Mouse (Mus musculus) forebrain, postnatal 0 days (tissue): ENCODE measurements around the gene Camk1d. TPM values are rescaled to one million over a fixed set of nuclear protein-coding genes. Genes with fewer than 3 reads are reported as not detected.

Source experiments
- ATAC-seq: fragments of 200-750 bp; cut with Nextera tagmentation; 2 replicates; pipeline ENCODE4 v1.8.0; 2017; ENCODE audit warnings: mild to moderate bottlenecking, moderate library complexity
- DNase-seq: peaks from one replicate; pipeline ENCODE4 v3.0.0-alpha.2; 2015
- H3K27ac ChIP-seq: fragments of 300-500 bp; sonication (generic); 2 replicates; pipeline ENCODE4 v1.5.1; 2014; ENCODE audit warnings: low read depth, mild to moderate bottlenecking, antibody characterized with exemption, low read length, moderate library complexity, mixed read lengths
- H3K27me3 ChIP-seq: fragments of 300-500 bp; sonication (generic); 2 replicates; pipeline ENCODE4 v1.6.1; 2014; ENCODE audit warnings: mild to moderate bottlenecking, low read length, mixed read lengths; ENCODE audit not compliant: insufficient read depth
- H3K36me3 ChIP-seq: fragments of 300-500 bp; sonication (generic); 2 replicates; pipeline ENCODE4 v1.6.1; 2014; ENCODE audit warnings: mild to moderate bottlenecking, moderate library complexity; ENCODE audit not compliant: insufficient read depth
- H3K4me1 ChIP-seq: fragments of 300-500 bp; sonication (generic); 2 replicates; pipeline ENCODE4 v1.6.1; 2014; ENCODE audit warnings: antibody characterized with exemption; ENCODE audit not compliant: insufficient read depth
- H3K4me2 ChIP-seq: fragments of 300-500 bp; sonication (generic); 2 replicates; pipeline ENCODE4 v1.6.1; 2014; ENCODE audit warnings: low read depth, mild to moderate bottlenecking, moderate library complexity
- H3K4me3 ChIP-seq: fragments of 300-500 bp; sonication (generic); 2 replicates; pipeline ENCODE4 v1.5.1; 2014; ENCODE audit warnings: low read depth, low read length, mixed read lengths
- H3K9ac ChIP-seq: fragments of 300-500 bp; sonication (generic); 2 replicates; pipeline ENCODE4 v1.6.1; 2014; ENCODE audit warnings: mild to moderate bottlenecking
- H3K9me3 ChIP-seq: fragments of 300-500 bp; sonication (generic); 2 replicates; pipeline ENCODE4 v1.6.1; 2016; ENCODE audit warnings: low read length
- CTCF ChIP-seq: sonication (generic); IDR thresholded peaks from 2 replicates; pipeline ENCODE4 v1.5.1; 2016; ENCODE audit warnings: antibody characterized with exemption, control low read depth, low read depth
- whole genome bisulfite sequencing: fragments of 180-500 bp; shearing (Covaris S2); extraction: QIAGEN DNeasy Blood & Tissue Kit; methylation state at CpG from one replicate; pipeline ENCODE4 v1.1.7; 2014; 5-methylcytosine and 5-hydroxymethylcytosine counted together
- polyA plus RNA-seq: library from polyadenylated mRNA; unstranded; fragments of >200 nt; fragmentation: Nextera tagmentation; extraction: Ambion mirVana; gene quantifications from 2 replicates; pipeline ENCODE4 v1.2.1, GENCODE M21; 2015
- total RNA-seq: library from RNA; depleted of rRNA; stranded (reverse); fragments of >200 nt; gene quantifications from 2 replicates; pipeline ENCODE4 v1.2.3, GENCODE M21; 2014

The Camk1d gene
- total and polyA plus RNA-seq, 2 experiments from 2014 or later = 10.5 to 29.0 TPM

DNA sequence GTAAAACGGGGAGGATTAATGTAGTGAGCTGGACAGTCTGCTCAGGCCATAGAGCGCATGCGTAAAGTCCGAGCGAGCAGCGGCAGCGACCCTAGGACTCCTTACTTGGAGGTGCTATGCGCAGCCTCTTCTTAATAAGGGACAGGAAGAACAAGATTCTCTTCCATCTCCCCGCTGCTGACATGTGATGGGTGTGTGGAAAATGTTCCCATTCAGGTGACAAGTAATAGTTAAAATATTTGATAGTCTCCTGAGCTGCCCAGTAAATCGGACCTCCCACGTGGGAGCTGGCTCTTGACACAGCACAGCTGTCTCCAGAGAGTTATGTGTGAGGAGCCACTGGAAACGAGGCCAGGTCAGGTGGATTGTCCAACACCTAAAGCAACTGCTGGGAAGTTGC lies 32.2 kb upstream of the Camk1d start:
- no peak for ATAC-seq
- Histone ChIP-seq H3K4me3 (no peak overlapping the region), H3K9me3 (no peaks in the 10 kb centered on the region), H3K27ac (no peak overlapping the region), H3K27me3 (no peaks in the 10 kb centered on the region), H3K9ac (no peak overlapping the region), H3K4me1 (no peaks in the 10 kb centered on the region), H3K4me2 (no peak overlapping the region), H3K36me3 (no peaks in the 10 kb centered on the region)
- 84% methylated on average over 12 of the region's 12 CpGs for WGBS
- DNase-seq = no peak
- TF ChIP-seq CTCF = no peak

DNA sequence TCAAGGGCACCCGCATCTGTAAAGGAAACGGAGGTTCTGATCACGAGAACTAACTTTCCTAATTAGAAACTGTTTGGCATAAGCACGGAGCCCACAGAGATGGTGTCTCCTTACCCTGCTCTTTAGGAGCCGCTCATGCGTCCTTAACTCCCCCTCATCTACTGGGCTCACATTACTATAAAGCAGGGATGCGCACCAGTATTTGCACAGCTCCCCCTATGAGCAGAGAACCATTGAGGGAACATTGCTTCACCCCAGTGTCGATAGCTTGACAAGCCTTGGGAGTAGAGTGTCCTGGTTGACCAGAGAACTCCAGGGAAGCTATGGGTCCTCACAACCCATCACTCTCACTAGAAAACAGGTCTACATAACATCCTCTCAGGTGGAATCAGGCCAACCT lies 29.6 kb upstream of the Camk1d start:
- H3K27ac ChIP-seq = no peak overlapping the region
- H3K9ac ChIP-seq = no peak overlapping the region
- H3K4me2 ChIP-seq = no peak overlapping the region
- H3K4me1 ChIP-seq = no peaks in the 10 kb centered on the region
- ATAC-seq (no peak), DNase-seq (no peak)
- no peaks in the 10 kb centered on the region for H3K27me3 ChIP-seq
- H3K9me3 ChIP-seq = no peaks in the 10 kb centered on the region
- 64% methylated on average over 8 of the region's 8 CpGs for WGBS
- no peak for TF ChIP-seq CTCF
- H3K4me3 ChIP-seq = no peak overlapping the region
- H3K36me3 ChIP-seq = no peaks in the 10 kb centered on the region

DNA sequence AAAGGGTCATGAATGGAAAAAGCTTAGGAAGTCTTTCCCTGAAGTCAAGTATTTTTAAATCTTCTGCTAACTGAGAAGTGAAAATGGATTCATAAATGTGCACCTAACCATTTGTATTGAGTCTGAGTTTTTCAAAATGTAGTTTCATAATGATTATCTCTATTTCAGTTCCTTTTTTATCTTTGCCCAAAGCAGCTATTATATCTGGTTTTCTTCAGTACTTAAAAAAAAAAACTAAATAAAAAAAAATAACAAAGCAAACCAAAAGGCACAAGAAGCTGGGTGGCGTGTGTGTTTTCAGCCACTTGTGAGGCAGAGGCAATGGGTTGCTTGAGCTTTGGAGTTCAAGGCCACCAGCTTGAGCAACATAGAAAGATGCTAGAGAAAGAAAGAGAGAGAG lies 26.6 kb upstream of the Camk1d start:
- H3K36me3 ChIP-seq = no peaks in the 10 kb centered on the region
- DNase-seq (no peak), ATAC-seq (no peak)
- H3K4me1 ChIP-seq = no peaks in the 10 kb centered on the region
- no peak overlapping the region for H3K4me2 ChIP-seq
- no peak overlapping the region for H3K9ac ChIP-seq
- no peak overlapping the region for H3K27ac ChIP-seq
- H3K4me3 ChIP-seq = no peak overlapping the region
- H3K9me3 ChIP-seq = no peaks in the 10 kb centered on the region
- no peaks in the 10 kb centered on the region for H3K27me3 ChIP-seq
- WGBS = 87% methylated on average over 1 of the region's 1 CpGs
- TF ChIP-seq CTCF = no peak

DNA sequence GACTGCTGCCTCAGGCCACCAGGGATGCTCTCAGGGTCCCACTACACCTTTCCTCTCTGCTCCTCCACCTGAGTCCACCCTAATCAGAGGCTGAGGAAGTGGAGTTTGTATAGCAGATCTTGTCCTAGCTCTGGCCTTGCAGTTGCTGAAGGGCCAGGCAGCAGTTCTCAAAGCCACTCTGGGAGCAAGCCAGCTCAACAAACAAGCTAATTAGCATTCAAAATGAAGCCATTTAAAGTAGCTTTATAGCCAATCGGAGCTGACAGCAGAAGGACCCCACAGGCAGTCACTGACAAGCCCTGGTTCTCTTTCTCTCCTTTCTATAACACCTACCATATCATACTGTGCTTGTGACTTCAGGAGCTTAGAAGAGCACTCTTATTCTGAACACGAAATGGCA lies 21.6 kb upstream of the Camk1d start:
- no peak for TF ChIP-seq CTCF

DNA sequence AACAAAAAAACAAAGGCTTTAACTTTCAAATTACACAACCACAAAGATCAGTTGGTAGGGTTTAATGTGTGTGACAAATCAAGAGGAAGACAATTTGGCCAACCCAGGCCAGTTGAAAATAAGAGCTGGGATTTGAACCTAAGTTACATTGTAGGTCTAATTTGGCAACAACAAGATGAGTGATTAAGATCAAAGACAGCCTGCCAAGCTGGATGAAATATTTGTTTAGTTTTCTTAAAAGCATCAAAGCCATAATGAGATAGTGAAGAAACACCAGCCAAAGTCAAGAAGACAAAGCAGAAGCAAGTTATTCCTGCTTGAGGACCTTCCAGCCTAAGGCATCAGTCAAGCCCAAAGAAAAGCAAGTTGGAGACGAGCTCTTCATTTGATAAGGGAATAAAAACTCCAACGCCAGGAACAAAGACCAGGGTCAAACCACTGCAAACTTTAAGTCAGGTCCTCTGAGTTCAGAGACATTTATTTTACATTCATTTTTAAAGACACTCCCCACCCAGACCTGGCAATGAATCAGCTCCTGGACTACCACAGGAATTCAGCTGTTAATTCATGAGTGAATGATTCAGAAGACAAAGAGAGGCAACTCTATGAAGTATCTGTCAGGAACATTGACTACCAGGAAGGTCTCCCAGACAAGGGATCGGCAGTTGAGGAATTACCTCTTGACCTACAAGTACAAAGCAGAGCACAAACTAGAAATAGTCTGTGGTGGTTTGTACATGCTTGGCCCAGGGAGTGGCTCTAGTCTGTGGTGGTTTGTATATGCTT lies 19.2 kb upstream of the Camk1d start:
- Histone ChIP-seq H3K4me2 (no peak overlapping the region), H3K9ac (no peak overlapping the region), H3K36me3 (no peaks in the 10 kb centered on the region), H3K27ac (no peak overlapping the region), H3K4me1 (peaks cover 2% of the 10 kb centered on the region; the same call in 1 of the 2 replicates), H3K27me3 (no peaks in the 10 kb centered on the region), H3K9me3 (no peaks in the 10 kb centered on the region), H3K4me3 (no peak overlapping the region)
- DNase-seq (no peak), ATAC-seq (no peak)
- 74% methylated on average over 3 of the region's 3 CpGs for WGBS
- TF ChIP-seq CTCF = no peak

More for the DNA sequence above, 21.6 kb upstream of the Camk1d start:
- H3K9me3 ChIP-seq = no peaks in the 10 kb centered on the region
- no peak overlapping the region for H3K9ac ChIP-seq
- 9% methylated on average over 2 of the region's 2 CpGs for WGBS
- H3K4me1 ChIP-seq = no peaks in the 10 kb centered on the region
- no peaks in the 10 kb centered on the region for H3K36me3 ChIP-seq
- no peak for ATAC-seq
- H3K4me2 ChIP-seq = no peak overlapping the region
- H3K27ac ChIP-seq = no peak overlapping the region
- H3K4me3 ChIP-seq = no peak overlapping the region
- no peaks in the 10 kb centered on the region for H3K27me3 ChIP-seq
- DNase-seq = no peak

DNA sequence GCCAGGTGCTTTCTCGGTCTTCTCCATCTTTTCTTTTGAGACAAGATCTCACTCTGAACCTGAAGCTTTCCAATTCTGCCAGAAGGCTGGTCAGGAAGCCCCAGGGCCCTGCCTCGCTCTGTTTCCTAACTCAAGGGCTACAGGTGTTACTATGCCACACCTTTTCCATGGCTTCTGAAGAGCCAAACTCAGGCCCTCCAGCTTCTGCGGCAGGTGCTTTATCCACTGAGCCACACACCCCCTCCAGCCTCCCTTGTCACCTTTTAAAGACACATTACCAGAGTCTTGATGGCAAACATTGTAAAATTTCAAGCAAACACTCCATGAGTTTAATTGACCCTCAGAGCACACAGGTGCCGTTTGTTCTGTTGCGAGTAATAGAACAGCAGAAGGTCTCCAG lies 17.7 kb upstream of the Camk1d start:
- WGBS = 88% methylated on average over 5 of the region's 5 CpGs
- Histone ChIP-seq H3K27me3 (no peaks in the 10 kb centered on the region), H3K9me3 (no peaks in the 10 kb centered on the region), H3K4me3 (no peak overlapping the region), H3K27ac (no peak overlapping the region), H3K9ac (no peak overlapping the region), H3K4me2 (no peak overlapping the region), H3K4me1 (peaks cover 2% of the 10 kb centered on the region; the same call in 1 of the 2 replicates), H3K36me3 (no peaks in the 10 kb centered on the region)
- no peak for TF ChIP-seq CTCF
- ATAC-seq (no peak), DNase-seq (no peak)

DNA sequence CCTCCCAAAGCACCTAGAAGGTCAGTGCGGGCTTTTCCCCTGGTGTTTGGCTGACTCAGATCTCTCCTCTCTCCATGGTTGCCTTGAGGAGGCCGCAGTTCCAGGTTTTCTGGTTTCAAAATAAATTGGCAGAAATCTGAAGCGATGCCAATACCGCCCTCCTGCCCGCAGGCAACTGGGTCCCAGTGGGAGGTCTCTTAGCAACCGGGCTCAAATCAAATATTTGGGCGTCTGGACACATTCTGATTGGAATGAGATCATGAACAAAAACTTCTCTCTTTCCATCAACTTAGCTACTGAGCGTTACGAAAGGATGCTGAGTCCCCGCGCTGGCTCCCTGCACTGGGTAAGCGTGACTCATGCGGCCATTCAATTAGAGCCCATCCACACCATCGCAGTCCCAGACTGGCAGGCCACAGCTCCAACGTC lies 16.1 kb upstream of the Camk1d start:
- H3K4me1 ChIP-seq = peaks cover 5% of the 10 kb centered on the region
- H3K4me3 ChIP-seq = no peak overlapping the region
- H3K9me3 ChIP-seq = no peaks in the 10 kb centered on the region
- no peaks in the 10 kb centered on the region for H3K36me3 ChIP-seq
- no peak overlapping the region for H3K9ac ChIP-seq
- WGBS = 19% methylated on average over 15 of the region's 15 CpGs
- DNase-seq (peak; percentile 51), ATAC-seq (peak; percentile 50; the same call in 1 of the 2 replicates)
- H3K4me2 ChIP-seq = peak overlapping the region; percentile 8; the same call in 1 of the 2 replicates
- no peaks in the 10 kb centered on the region for H3K27me3 ChIP-seq
- H3K27ac ChIP-seq = no peak overlapping the region
- TF ChIP-seq CTCF = no peak
